Mouse (Mus musculus) forebrain, embryonic 10.5 days (tissue): ENCODE results near the gene Smad5. TPM values are rescaled to one million over a fixed set of nuclear protein-coding genes. Genes with fewer than 3 reads are reported as not detected.

Experiments used
- DNase-seq: peaks from one replicate; pipeline ENCODE4 v3.0.0-alpha.2; 2017; ENCODE audit warnings: low spot score; ENCODE audit errors: extremely low spot score
- H3K27ac ChIP-seq: fragments of 300-500 bp; sonication (generic); 2 replicates; pipeline ENCODE4 v1.5.1; 2016; ENCODE audit warnings: mild to moderate bottlenecking
- H3K27me3 ChIP-seq: fragments of 300-500 bp; sonication (generic); 2 replicates; pipeline ENCODE4 v1.6.1; 2016; ENCODE audit warnings: mild to moderate bottlenecking; ENCODE audit not compliant: poor library complexity, severe bottlenecking
- H3K36me3 ChIP-seq: fragments of 300-500 bp; sonication (generic); replicated peaks from 2 replicates; pipeline ENCODE4 v1.6.1; 2016; ENCODE audit warnings: mild to moderate bottlenecking, moderate library complexity
- H3K4me1 ChIP-seq: fragments of 300-500 bp; sonication (generic); 2 replicates; pipeline ENCODE4 v1.6.1; 2016
- H3K4me3 ChIP-seq: fragments of 300-500 bp; sonication (generic); 2 replicates; pipeline ENCODE4 v1.5.1; 2016; ENCODE audit warnings: mild to moderate bottlenecking, moderate library complexity
- H3K9me3 ChIP-seq: fragments of 300-500 bp; sonication (generic); 2 replicates; pipeline ENCODE4 v1.6.1; 2016; ENCODE audit warnings: mild to moderate bottlenecking, moderate library complexity
- WGBS: fragments of 180-500 bp; shearing (Covaris S2); methylation state at CpG from one replicate; pipeline ENCODE4 v1.1.7; 2016; 5-methylcytosine and 5-hydroxymethylcytosine counted together
- polyA plus RNA-seq: library from polyadenylated mRNA; unstranded; fragments of >200 nt; fragmentation: Nextera tagmentation; extraction: Ambion mirVana; gene quantifications from 2 replicates; pipeline ENCODE4 v1.2.1, GENCODE M21; 2016

The Smad5 gene
- polyA plus RNA-seq, 1 experiment from 2014 or later, result 36.1 TPM

GRCm38 (mm10) chr13:56707111-56707510, 4.3 kb downstream of the Smad5 start:
- WGBS, result 95% methylated on average over 4 of the region's 4 CpGs
- Histone ChIP-seq H3K27ac (no peak overlapping the region), H3K4me3 (no peak overlapping the region), H3K27me3 (no peaks in the 10 kb centered on the region), H3K36me3 (peaks cover 70% of the 10 kb centered on the region), H3K9me3 (peaks cover under 1% of the 10 kb centered on the region; the same call in 1 of the 2 replicates), H3K4me1 (peaks cover 40% of the 10 kb centered on the region)
- DNase-seq, result no peak

GRCm38 (mm10) chr13:56707606-56708005, 4.8 kb downstream of the Smad5 start:
- Histone ChIP-seq H3K4me1 (peaks cover 35% of the 10 kb centered on the region), H3K36me3 (peaks cover 75% of the 10 kb centered on the region), H3K4me3 (no peak overlapping the region), H3K9me3 (peaks cover 5% of the 10 kb centered on the region; the same call in 1 of the 2 replicates), H3K27ac (no peak overlapping the region), H3K27me3 (no peaks in the 10 kb centered on the region)
- DNase-seq, result no peak
- WGBS, result 89% methylated on average over 4 of the region's 4 CpGs

GRCm38 (mm10) chr13:56710620-56711019, 7.8 kb downstream of the Smad5 start:
- no peak overlapping the region for H3K27ac ChIP-seq
- H3K9me3 ChIP-seq, result peaks cover 6% of the 10 kb centered on the region; the same call in 1 of the 2 replicates
- WGBS, result 83% methylated on average over 2 of the region's 2 CpGs
- H3K27me3 ChIP-seq, result no peaks in the 10 kb centered on the region
- DNase-seq, result no peak
- H3K36me3 ChIP-seq, result peaks cover 70% of the 10 kb centered on the region
- H3K4me3 ChIP-seq, result no peak overlapping the region
- peaks cover 14% of the 10 kb centered on the region for H3K4me1 ChIP-seq

GRCm38 (mm10) chr13:56712221-56712620, 9.4 kb downstream of the Smad5 start:
- H3K4me3 ChIP-seq, result no peak overlapping the region
- peaks cover 54% of the 10 kb centered on the region for H3K36me3 ChIP-seq
- no peak for DNase-seq
- H3K4me1 ChIP-seq, result 0 out of 2 replicates have a peak, but pooled peaks cover 8% of the 10 kb centered on the region
- WGBS, result 100% methylated on average over 2 of the region's 2 CpGs
- peaks cover 6% of the 10 kb centered on the region; the same call in 1 of the 2 replicates for H3K9me3 ChIP-seq
- no peaks in the 10 kb centered on the region for H3K27me3 ChIP-seq
- H3K27ac ChIP-seq, result no peak overlapping the region

- no peak for DNase-seq
- 96% methylated on average over 4 of the region's 4 CpGs for WGBS
- H3K36me3 ChIP-seq, result peaks cover 93% of the 10 kb centered on the region
- no peak overlapping the region for H3K27ac ChIP-seq
- H3K27me3 ChIP-seq, result no peaks in the 10 kb centered on the region
- no peaks in the 10 kb centered on the region for H3K9me3 ChIP-seq
- no peak overlapping the region for H3K4me3 ChIP-seq
- H3K4me1 ChIP-seq, result peaks cover 7% of the 10 kb centered on the region; the same call in 1 of the 2 replicates
Measured at GRCm38 (mm10) chr13:56726551-56726950, 23.7 kb downstream of the Smad5 start.

GRCm38 (mm10) chr13:56729046-56729445, 26.2 kb downstream of the Smad5 start:
- Histone ChIP-seq H3K4me1 (peaks cover 7% of the 10 kb centered on the region; the same call in 1 of the 2 replicates), H3K36me3 (peaks cover 100% of the 10 kb centered on the region), H3K27ac (no peak overlapping the region), H3K4me3 (no peak overlapping the region), H3K27me3 (no peaks in the 10 kb centered on the region), H3K9me3 (no peaks in the 10 kb centered on the region)
- no peak for DNase-seq
- 96% methylated on average over 7 of the region's 7 CpGs for WGBS

GRCm38 (mm10) chr13:56734617-56735016, 31.8 kb downstream of the Smad5 start:
- 87% methylated on average over 4 of the region's 4 CpGs for WGBS
- Histone ChIP-seq H3K4me3 (no peak overlapping the region), H3K9me3 (no peaks in the 10 kb centered on the region), H3K27ac (no peak overlapping the region), H3K36me3 (peaks cover 100% of the 10 kb centered on the region), H3K27me3 (no peaks in the 10 kb centered on the region), H3K4me1 (no peaks in the 10 kb centered on the region)
- DNase-seq, result no peak

- Histone ChIP-seq H3K27me3 (no peaks in the 10 kb centered on the region), H3K36me3 (peaks cover 100% of the 10 kb centered on the region)
- WGBS, result 75% methylated on average over 6 of the region's 6 CpGs
Measured at GRCm38 (mm10) chr13:56735212-56735875, 32.5 kb downstream of the Smad5 start.

GRCm38 (mm10) chr13:56739556-56739955, 36.7 kb downstream of the Smad5 start:
- H3K9me3 ChIP-seq, result no peaks in the 10 kb centered on the region
- no peak overlapping the region for H3K27ac ChIP-seq
- H3K4me1 ChIP-seq, result peaks cover 13% of the 10 kb centered on the region
- peaks cover 81% of the 10 kb centered on the region for H3K36me3 ChIP-seq
- no peak overlapping the region for H3K4me3 ChIP-seq
- DNase-seq, result no peak
- no peaks in the 10 kb centered on the region for H3K27me3 ChIP-seq
- WGBS, result 98% methylated on average over 5 of the region's 5 CpGs

More at GRCm38 (mm10) chr13:56735212-56735875, 32.5 kb downstream of the Smad5 start:
- Histone ChIP-seq H3K4me1 (no peaks in the 10 kb centered on the region), H3K4me3 (no peak overlapping the region), H3K9me3 (no peaks in the 10 kb centered on the region), H3K27ac (no peak overlapping the region)
- DNase-seq, result no peak

GRCm38 (mm10) chr13:56740496-56740895, 37.7 kb downstream of the Smad5 start:
- H3K27me3 ChIP-seq, result no peaks in the 10 kb centered on the region
- no peak overlapping the region for H3K4me3 ChIP-seq
- H3K4me1 ChIP-seq, result peaks cover 13% of the 10 kb centered on the region
- no peaks in the 10 kb centered on the region for H3K9me3 ChIP-seq
- WGBS, result 89% methylated on average over 6 of the region's 6 CpGs
- no peak overlapping the region for H3K27ac ChIP-seq
- H3K36me3 ChIP-seq, result peaks cover 72% of the 10 kb centered on the region
- no peak for DNase-seq

- H3K27me3 ChIP-seq, result no peaks in the 10 kb centered on the region
- 90% methylated on average over 7 of the region's 7 CpGs for WGBS
- no peak overlapping the region for H3K27ac ChIP-seq
- DNase-seq, result no peak
- no peaks in the 10 kb centered on the region for H3K9me3 ChIP-seq
- peaks cover 60% of the 10 kb centered on the region for H3K36me3 ChIP-seq
- H3K4me3 ChIP-seq, result no peak overlapping the region
- peaks cover 13% of the 10 kb centered on the region for H3K4me1 ChIP-seq
Measured at GRCm38 (mm10) chr13:56741691-56742090, 38.9 kb downstream of the Smad5 start.

GRCm38 (mm10) chr13:56742325-56742901, 39.6 kb downstream of the Smad5 start:
- H3K4me3 ChIP-seq, result no peak overlapping the region
- no peak overlapping the region for H3K27ac ChIP-seq
- H3K36me3 ChIP-seq, result peaks cover 52% of the 10 kb centered on the region

More at GRCm38 (mm10) chr13:56742325-56742901, 39.6 kb downstream of the Smad5 start:
- H3K4me1 ChIP-seq, result peaks cover 13% of the 10 kb centered on the region
- no peak for DNase-seq
- no peaks in the 10 kb centered on the region for H3K9me3 ChIP-seq
- no peaks in the 10 kb centered on the region for H3K27me3 ChIP-seq
- 68% methylated on average over 6 of the region's 6 CpGs for WGBS
